Mouse (Mus musculus) E14TG2a.4 (cell line): ENCODE data around the gene Tomm22.

Experiments used
- CTCF ChIP-seq: conservative IDR thresholded peaks from 2 replicates; pipeline ENCODE4 v1.5.1; 2014; ENCODE audit warnings: low read length
- NANOG ChIP-seq: IDR thresholded peaks from 2 replicates; pipeline ENCODE4 v1.6.1; 2014; ENCODE audit warnings: borderline replicate concordance, low read length, mixed read lengths

GRCm38 (mm10) chr15:79630471-79630870 lies 40.2 kb upstream of the Tomm22 start:
- TF ChIP-seq CTCF: no peak
- TF ChIP-seq NANOG: no peak
